Mouse (Mus musculus): ENCODE measurements around the gene Tarbp2. TPM values are rescaled to one million over a fixed set of nuclear protein-coding genes. Genes with fewer than 3 reads are reported as not detected.

Tarbp2 gene
- total RNA-seq (2023): 10 to 100 TPM; 22.3 to 28.1 TPM

DNA sequence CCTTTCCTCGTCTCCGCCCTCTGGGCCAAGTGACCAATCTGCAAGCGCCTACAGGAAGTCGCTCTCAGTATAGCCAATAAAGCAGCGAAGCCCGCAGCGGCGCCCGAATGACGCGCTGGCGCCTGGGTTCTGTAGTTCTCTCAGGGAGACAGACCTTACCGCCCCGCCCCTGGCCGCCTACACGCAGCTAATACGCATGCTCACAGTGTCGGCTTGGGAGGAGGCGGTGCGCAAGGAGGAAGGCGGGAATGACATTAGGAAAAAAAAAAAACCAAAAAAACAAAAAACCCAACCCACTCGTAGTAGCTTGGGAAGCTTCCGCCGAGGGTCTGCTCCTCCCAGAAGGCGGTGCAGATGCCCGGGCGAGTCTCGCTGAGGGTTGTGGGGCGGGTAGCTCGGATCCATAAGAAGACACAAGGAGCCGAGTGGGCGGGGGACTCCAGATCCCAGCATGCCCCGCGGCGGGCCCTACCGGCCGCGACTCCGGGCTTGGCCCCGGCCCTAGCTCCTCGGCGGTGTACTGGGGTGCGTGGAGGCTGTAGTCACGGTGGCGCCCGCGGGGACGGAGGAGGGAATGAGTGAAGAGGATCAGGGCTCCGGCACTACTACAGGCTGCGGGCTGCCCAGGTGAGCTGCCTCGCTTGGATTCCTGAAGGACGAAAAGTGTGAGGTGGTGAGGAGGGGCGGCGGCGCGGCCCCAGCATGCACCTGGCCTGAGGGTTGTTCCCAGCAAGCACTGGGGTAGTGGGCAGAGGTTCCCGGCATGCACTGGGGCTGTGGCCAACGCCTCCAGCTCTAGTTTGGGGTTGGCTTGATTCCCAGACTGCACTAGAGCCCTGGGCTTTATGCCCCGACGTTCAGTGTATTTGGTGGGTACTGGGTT lies at the start of gene Tarbp2:
TSS of gene Tarbp2 (plus strand) at position 217 of the 883 bp plus-strand sequence.

DNA sequence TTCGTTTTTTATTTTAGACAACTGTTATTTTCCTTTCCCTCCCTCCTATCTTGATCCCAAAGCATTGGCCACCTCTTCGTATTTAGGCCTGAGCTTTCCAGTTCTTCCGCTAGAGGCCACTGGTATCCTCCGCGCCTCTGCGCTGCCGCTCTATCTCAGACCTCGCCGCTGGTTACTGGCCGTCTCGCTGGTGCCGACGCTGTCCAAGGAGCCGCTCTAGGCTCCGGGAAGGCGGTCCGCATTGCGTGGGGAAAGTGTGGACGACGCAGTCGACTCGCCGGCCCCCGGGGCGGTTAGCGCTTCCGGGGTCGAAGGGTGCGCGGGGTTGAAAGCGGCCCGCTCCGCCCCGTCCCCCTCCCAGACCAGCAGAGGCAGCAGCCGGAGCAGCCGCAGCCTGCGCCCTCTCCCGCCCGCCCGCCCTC lies 47.8 kb upstream of the Tarbp2 start, which contains the start of gene Pcbp2:
TSS of gene Pcbp2 (plus strand) at position 357 of the 422 bp plus-strand sequence.

DNA sequence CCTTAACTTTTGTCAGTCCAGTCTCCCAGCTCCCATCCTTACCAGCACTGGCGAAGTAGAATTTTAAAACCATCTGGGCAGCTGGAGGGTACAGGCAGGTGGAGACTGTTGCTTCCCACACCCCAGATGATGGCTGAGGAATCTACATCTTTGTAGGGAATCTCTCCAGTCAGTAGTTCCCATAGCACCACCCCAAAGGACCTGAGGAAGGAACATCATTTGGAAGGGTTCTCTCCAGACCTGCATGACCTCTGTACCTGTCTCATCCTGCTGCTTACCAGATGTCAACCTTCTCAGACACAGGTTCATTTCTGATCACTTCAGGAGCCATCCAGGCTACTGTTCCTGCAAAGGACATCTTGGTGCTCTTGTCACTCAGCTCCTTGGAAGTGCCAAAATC lies 14.5 kb upstream of the Tarbp2 start, which contains the start of gene Gm10337:
TSS of gene Gm10337 (plus strand) at position 276 of the 400 bp plus-strand sequence.

DNA sequence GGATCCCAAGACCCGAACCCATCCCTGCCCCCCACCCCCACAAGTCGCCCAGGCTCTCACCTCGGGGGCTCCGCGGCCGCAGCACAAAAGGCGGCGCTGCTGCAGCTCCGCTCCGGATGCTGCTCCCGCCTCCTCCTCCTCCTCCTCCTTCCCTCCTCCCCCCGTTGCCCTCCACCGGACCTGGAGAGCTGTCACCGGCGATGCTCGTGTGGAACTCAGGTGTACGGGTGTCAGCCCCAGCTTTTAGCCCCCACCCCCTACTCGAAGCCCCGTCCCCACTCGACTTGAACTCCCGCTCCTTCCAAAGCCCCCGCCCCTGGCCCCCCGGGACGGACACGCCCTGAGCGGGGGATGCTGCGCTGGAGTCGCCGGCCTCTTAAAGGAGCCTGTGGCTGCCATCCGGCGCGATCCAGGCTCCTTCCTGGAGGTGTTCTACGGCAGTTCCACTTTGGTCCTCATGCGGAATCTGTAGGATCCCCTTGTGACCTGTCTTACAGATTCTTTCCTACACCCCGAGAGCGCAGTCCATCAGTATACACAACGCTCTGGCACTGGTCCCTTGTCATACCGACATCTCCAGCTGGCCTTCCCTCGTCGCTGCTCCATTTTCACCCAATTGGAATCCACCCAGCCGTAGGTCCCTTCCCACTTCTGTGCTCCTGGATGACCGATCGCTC lies 1.1 kb upstream of the Tarbp2 start, which contains the start of gene Map3k12:
TSS of gene Map3k12 (minus strand) at position 337 of the 677 bp plus-strand sequence.

DNA sequence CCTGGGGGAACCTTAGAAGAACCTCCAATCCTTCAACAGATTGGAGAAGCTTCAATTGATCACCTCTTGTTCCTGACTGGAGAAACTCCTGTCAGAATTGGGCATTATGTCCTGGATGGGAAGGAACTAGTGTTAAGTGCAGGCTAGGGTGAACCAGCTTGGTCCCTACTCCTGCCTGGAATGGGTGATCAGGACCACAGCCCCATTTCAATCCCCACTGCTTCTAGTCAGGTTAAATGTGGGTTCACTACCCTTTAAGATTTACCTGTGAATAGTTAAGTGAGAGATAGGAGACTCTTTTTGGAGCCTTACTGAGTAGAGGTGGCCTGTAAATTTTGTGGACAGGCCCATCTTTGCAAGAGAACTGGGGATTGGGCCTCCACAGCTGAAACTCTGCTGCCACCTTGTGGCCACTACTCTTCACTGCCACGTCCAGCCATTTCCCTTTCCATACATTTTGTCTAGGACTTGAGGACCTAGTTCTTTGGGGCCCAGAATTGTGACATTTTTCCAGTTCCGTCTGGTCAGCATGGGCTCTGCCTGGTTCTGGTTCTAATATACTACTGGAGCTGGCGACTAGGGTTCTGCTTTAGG lies 7.0 kb downstream of the Tarbp2 start, which contains the start of gene Npff:
TSS of gene Npff (minus strand) at position 51 of the 594 bp plus-strand sequence.

Other genes starting within 250 kb of the Tarbp2 start
- not detected for gene Gm9918, start 247.6 kb upstream of the Tarbp2 start, total RNA-seq (2023)
- 10 to 100 TPM; 61.9 to 62.3 TPM for gene Mfsd5, start 238.7 kb upstream of the Tarbp2 start, total RNA-seq (2023)
- gene Espl1, start 221.9 kb upstream of the Tarbp2 start, total RNA-seq (2023): 1 to 10 TPM; 6.8 to 7.2 TPM
- gene Pfdn5, start 192.1 kb upstream of the Tarbp2 start, total RNA-seq (2023): 100 to 1,000 TPM; 450 to 458 TPM
- gene Myg1, start 186.5 kb upstream of the Tarbp2 start, total RNA-seq (2023): 10 to 100 TPM; 30.1 to 40.6 TPM
- gene Aaas, start 167.4 kb upstream of the Tarbp2 start, total RNA-seq (2023): 10 to 100 TPM; 24.3 to 28.5 TPM
- not detected for gene Sp7, start 151.0 kb upstream of the Tarbp2 start, total RNA-seq (2023)
- 100 to 1,000 TPM; 147 to 181 TPM for gene Sp1, start 112.0 kb upstream of the Tarbp2 start, total RNA-seq (2023)
- gene Amhr2, start 72.8 kb upstream of the Tarbp2 start, total RNA-seq (2023): not detected
- 100 to 1,000 TPM; 272 to 309 TPM for gene Prr13, start 59.2 kb upstream of the Tarbp2 start, total RNA-seq (2023)
- gene Pcbp2, start 47.7 kb upstream of the Tarbp2 start, total RNA-seq (2023): 100 to 1,000 TPM; 637 to 654 TPM
- 10 to 100 TPM in 1 of 2 experiments, 1 to 10 TPM in 1; 7.0 to 10.1 TPM for gene Gm10337, start 14.5 kb upstream of the Tarbp2 start, total RNA-seq (2023)
- under 1 TPM; 0.55 to 0.82 TPM for gene Map3k12, start 1.1 kb upstream of the Tarbp2 start, total RNA-seq (2023)
- gene Npff, start 6.8 kb downstream of the Tarbp2 start, total RNA-seq (2023): 10 to 100 TPM in 1 of 2 experiments, 1 to 10 TPM in 1; 8.2 to 11.4 TPM
- gene Gm28047, start 106.9 kb downstream of the Tarbp2 start, total RNA-seq (2023): 1 to 10 TPM in 1 of 2 experiments, not detected in 1; 4.6 TPM
- 100 to 1,000 TPM; 122 to 129 TPM for gene Atf7, start 107.3 kb downstream of the Tarbp2 start, total RNA-seq (2023)
- 1 to 10 TPM in 1 of 2 experiments, under 1 TPM in 1; 0.91 to 1.7 TPM for gene Atp5g2, start 154.2 kb downstream of the Tarbp2 start, total RNA-seq (2023)
- gene Calcoco1, start 204.0 kb downstream of the Tarbp2 start, total RNA-seq (2023): 10 to 100 TPM; 33.0 to 34.0 TPM

Data from monocyte, adult 59 days (primary cell).